Mouse (Mus musculus): Measurements from ENCODE around the gene Gm49403. TPM values are rescaled to one million over a fixed set of nuclear protein-coding genes. Genes with fewer than 3 reads are reported as not detected.

Gm49403 gene
- total RNA-seq, 2 experiments from 2014 or later: not detected

Other genes with a start within 250 kb of the Gm49403 start
Only the 30 nearest of the 32 such genes appear.
- 198 and 206 TPM in 2 replicates for gene Slc3a2, start 160.6 kb upstream of the Gm49403 start, total RNA-seq (2015; ENCODE audit: low replicate concordance)
- gene Slc3a2, start 160.6 kb upstream of the Gm49403 start, total RNA-seq (2017; ENCODE audit: low replicate concordance): 242 and 266 TPM in 2 replicates
- gene Wdr74, start 148.1 kb upstream of the Gm49403 start, total RNA-seq (2015; ENCODE audit: low replicate concordance): 22.0 and 28.9 TPM in 2 replicates
- 10.7 and 15.0 TPM in 2 replicates for gene Wdr74, start 148.1 kb upstream of the Gm49403 start, total RNA-seq (2017; ENCODE audit: low replicate concordance)
- not detected in 2 replicates for gene 1700092M07Rik, start 143.2 kb upstream of the Gm49403 start, total RNA-seq (2015; ENCODE audit: low replicate concordance)
- not detected in 2 replicates for gene 1700092M07Rik, start 143.2 kb upstream of the Gm49403 start, total RNA-seq (2017; ENCODE audit: low replicate concordance)
- gene Stx5a, start 142.5 kb upstream of the Gm49403 start, total RNA-seq (2015; ENCODE audit: low replicate concordance): 67.0 and 97.7 TPM in 2 replicates
- gene Stx5a, start 142.5 kb upstream of the Gm49403 start, total RNA-seq (2017; ENCODE audit: low replicate concordance): 119 and 128 TPM in 2 replicates
- 462 and 487 TPM in 2 replicates for gene Nxf1, start 126.9 kb upstream of the Gm49403 start, total RNA-seq (2015; ENCODE audit: low replicate concordance)
- gene Nxf1, start 126.9 kb upstream of the Gm49403 start, total RNA-seq (2017; ENCODE audit: low replicate concordance): 79.9 and 80.3 TPM in 2 replicates
- 25.9 and 40.7 TPM in 2 replicates for gene Tmem223, start 112.9 kb upstream of the Gm49403 start, total RNA-seq (2015; ENCODE audit: low replicate concordance)
- 11.0 and 21.9 TPM in 2 replicates for gene Tmem223, start 112.9 kb upstream of the Gm49403 start, total RNA-seq (2017; ENCODE audit: low replicate concordance)
- gene Tmem179b, start 109.5 kb upstream of the Gm49403 start, total RNA-seq (2015; ENCODE audit: low replicate concordance): 80.7 and 134 TPM in 2 replicates
- 66.6 and 95.1 TPM in 2 replicates for gene Tmem179b, start 109.5 kb upstream of the Gm49403 start, total RNA-seq (2017; ENCODE audit: low replicate concordance)
- gene Taf6l, start 97.5 kb upstream of the Gm49403 start, total RNA-seq (2015; ENCODE audit: low replicate concordance): 6.7 and 24.1 TPM in 2 replicates
- 10.5 and 10.9 TPM in 2 replicates for gene Taf6l, start 97.5 kb upstream of the Gm49403 start, total RNA-seq (2017; ENCODE audit: low replicate concordance)
- gene Polr2g, start 85.4 kb upstream of the Gm49403 start, total RNA-seq (2015; ENCODE audit: low replicate concordance): 49.0 and 51.2 TPM in 2 replicates
- gene Polr2g, start 85.4 kb upstream of the Gm49403 start, total RNA-seq (2017; ENCODE audit: low replicate concordance): 16.5 and 25.8 TPM in 2 replicates
- not detected in 2 replicates for gene Zbtb3, start 81.4 kb upstream of the Gm49403 start, total RNA-seq (2015; ENCODE audit: low replicate concordance)
- 1.3 TPM in 1 of 2 replicates, not detected in the other for gene Zbtb3, start 81.4 kb upstream of the Gm49403 start, total RNA-seq (2017; ENCODE audit: low replicate concordance)
- 55.8 and 56.6 TPM in 2 replicates for gene Ttc9c, start 64.6 kb upstream of the Gm49403 start, total RNA-seq (2015; ENCODE audit: low replicate concordance)
- gene Ttc9c, start 64.6 kb upstream of the Gm49403 start, total RNA-seq (2017; ENCODE audit: low replicate concordance): 59.4 and 73.3 TPM in 2 replicates
- gene Hnrnpul2, start 63.9 kb upstream of the Gm49403 start, total RNA-seq (2015; ENCODE audit: low replicate concordance): 54.9 and 64.2 TPM in 2 replicates
- 154 and 160 TPM in 2 replicates for gene Hnrnpul2, start 63.9 kb upstream of the Gm49403 start, total RNA-seq (2017; ENCODE audit: low replicate concordance)
- gene AC129217.1, start 54.2 kb upstream of the Gm49403 start, total RNA-seq (2015; ENCODE audit: low replicate concordance): not detected in 2 replicates
- gene AC129217.1, start 54.2 kb upstream of the Gm49403 start, total RNA-seq (2017; ENCODE audit: low replicate concordance): 9.5 and 15.5 TPM in 2 replicates
- gene Bscl2, start 46.5 kb upstream of the Gm49403 start, total RNA-seq (2015; ENCODE audit: low replicate concordance): 33.9 and 36.0 TPM in 2 replicates
- 20.2 and 27.1 TPM in 2 replicates for gene Bscl2, start 46.5 kb upstream of the Gm49403 start, total RNA-seq (2017; ENCODE audit: low replicate concordance)
- gene Gng3, start 44.7 kb upstream of the Gm49403 start, total RNA-seq (2015; ENCODE audit: low replicate concordance): not detected in 2 replicates
- gene Gng3, start 44.7 kb upstream of the Gm49403 start, total RNA-seq (2017; ENCODE audit: low replicate concordance): not detected in 2 replicates
- 1.7 TPM in 1 of 2 replicates, not detected in the other for gene Lrrn4cl, start 33.2 kb upstream of the Gm49403 start, total RNA-seq (2015; ENCODE audit: low replicate concordance)
- 0.39 TPM in 1 of 2 replicates, not detected in the other for gene Lrrn4cl, start 33.2 kb upstream of the Gm49403 start, total RNA-seq (2017; ENCODE audit: low replicate concordance)
- 46.1 and 49.9 TPM in 2 replicates for gene Ubxn1, start 12.4 kb upstream of the Gm49403 start, total RNA-seq (2015; ENCODE audit: low replicate concordance)
- 73.1 and 101 TPM in 2 replicates for gene Ubxn1, start 12.4 kb upstream of the Gm49403 start, total RNA-seq (2017; ENCODE audit: low replicate concordance)
- gene Uqcc3, start 3.0 kb upstream of the Gm49403 start, total RNA-seq (2015; ENCODE audit: low replicate concordance): 8.8 and 23.1 TPM in 2 replicates
- 7.8 TPM in 1 of 2 replicates, not detected in the other for gene Uqcc3, start 3.0 kb upstream of the Gm49403 start, total RNA-seq (2017; ENCODE audit: low replicate concordance)
- 36.4 and 44.9 TPM in 2 replicates for gene Lbhd1, start 198 bp upstream of the Gm49403 start, total RNA-seq (2015; ENCODE audit: low replicate concordance)
- gene Lbhd1, start 198 bp upstream of the Gm49403 start, total RNA-seq (2017; ENCODE audit: low replicate concordance): 6.4 and 9.9 TPM in 2 replicates
- gene 1810009A15Rik, start 4.9 kb downstream of the Gm49403 start, total RNA-seq (2015; ENCODE audit: low replicate concordance): 11.5 and 13.4 TPM in 2 replicates
- 7.0 and 32.0 TPM in 2 replicates for gene 1810009A15Rik, start 4.9 kb downstream of the Gm49403 start, total RNA-seq (2017; ENCODE audit: low replicate concordance)
- not detected in 2 replicates for gene Gm49416, start 5.0 kb downstream of the Gm49403 start, total RNA-seq (2015; ENCODE audit: low replicate concordance)
- gene Gm49416, start 5.0 kb downstream of the Gm49403 start, total RNA-seq (2017; ENCODE audit: low replicate concordance): not detected in 2 replicates
- 10.1 and 14.3 TPM in 2 replicates for gene Ints5, start 9.1 kb downstream of the Gm49403 start, total RNA-seq (2015; ENCODE audit: low replicate concordance)
- 7.1 and 7.6 TPM in 2 replicates for gene Ints5, start 9.1 kb downstream of the Gm49403 start, total RNA-seq (2017; ENCODE audit: low replicate concordance)
- gene Ganab, start 14.1 kb downstream of the Gm49403 start, total RNA-seq (2015; ENCODE audit: low replicate concordance): 71.0 and 83.0 TPM in 2 replicates
- 31.9 and 43.0 TPM in 2 replicates for gene Ganab, start 14.1 kb downstream of the Gm49403 start, total RNA-seq (2017; ENCODE audit: low replicate concordance)
- 16.2 and 28.1 TPM in 2 replicates for gene B3gat3, start 36.4 kb downstream of the Gm49403 start, total RNA-seq (2015; ENCODE audit: low replicate concordance)
- gene B3gat3, start 36.4 kb downstream of the Gm49403 start, total RNA-seq (2017; ENCODE audit: low replicate concordance): 13.8 and 21.3 TPM in 2 replicates
- not detected in 2 replicates for gene Rom1, start 45.4 kb downstream of the Gm49403 start, total RNA-seq (2015; ENCODE audit: low replicate concordance)
- not detected in 2 replicates for gene Rom1, start 45.4 kb downstream of the Gm49403 start, total RNA-seq (2017; ENCODE audit: low replicate concordance)
- 6.5 and 9.6 TPM in 2 replicates for gene Eml3, start 45.6 kb downstream of the Gm49403 start, total RNA-seq (2015; ENCODE audit: low replicate concordance)
- 7.1 and 14.0 TPM in 2 replicates for gene Eml3, start 45.6 kb downstream of the Gm49403 start, total RNA-seq (2017; ENCODE audit: low replicate concordance)
- gene Mta2, start 57.9 kb downstream of the Gm49403 start, total RNA-seq (2015; ENCODE audit: low replicate concordance): 59.9 and 70.3 TPM in 2 replicates
- gene Mta2, start 57.9 kb downstream of the Gm49403 start, total RNA-seq (2017; ENCODE audit: low replicate concordance): 84.2 and 125 TPM in 2 replicates
- 0.84 and 3.2 TPM in 2 replicates for gene Tut1, start 69.9 kb downstream of the Gm49403 start, total RNA-seq (2015; ENCODE audit: low replicate concordance)
- 3.7 and 4.4 TPM in 2 replicates for gene Tut1, start 69.9 kb downstream of the Gm49403 start, total RNA-seq (2017; ENCODE audit: low replicate concordance)
- 198 and 228 TPM in 2 replicates for gene Eef1g, start 83.1 kb downstream of the Gm49403 start, total RNA-seq (2015; ENCODE audit: low replicate concordance)
- 92.0 and 153 TPM in 2 replicates for gene Eef1g, start 83.1 kb downstream of the Gm49403 start, total RNA-seq (2017; ENCODE audit: low replicate concordance)
- 13.0 and 13.8 TPM in 2 replicates for gene Ahnak, start 105.4 kb downstream of the Gm49403 start, total RNA-seq (2015; ENCODE audit: low replicate concordance)
- gene Ahnak, start 105.4 kb downstream of the Gm49403 start, total RNA-seq (2017; ENCODE audit: low replicate concordance): 13.3 and 15.7 TPM in 2 replicates